Mouse (Mus musculus) liver, embryonic 14 days (tissue): ENCODE data around the gene Tmprss9. TPM values are rescaled to one million over a fixed set of nuclear protein-coding genes. Genes with fewer than 3 reads are reported as not detected.

Experiments used
- polyA plus RNA-seq: library from polyadenylated mRNA; depleted of rRNA; stranded (reverse); fragments of >200 nt; gene quantifications from 2 replicates; pipeline ENCODE4 v1.2.3, GENCODE M21; 2012; rRNA removed

The Tmprss9 gene
- polyA plus RNA-seq: 0.02 and 0.05 TPM in 2 replicates

GRCm38 (mm10) chr10:80871581-80871980, at the start of gene Tmprss9:
Gene Tmprss9 (plus strand): TSS chr10:80871848.

GRCm38 (mm10) chr10:80826151-80827062, 45.2 kb upstream of the Tmprss9 start, which contains the start of gene Oaz1:
Gene Oaz1 (plus strand): TSS chr10:80826656.

GRCm38 (mm10) chr10:80843931-80844547, 27.6 kb upstream of the Tmprss9 start, which contains the start of gene Lingo3:
Gene Lingo3 (minus strand): TSS chr10:80844039.

GRCm38 (mm10) chr10:80854913-80855748, 16.5 kb upstream of the Tmprss9 start, which contains the start of the genes Lsm7 and Sppl2b:
Gene Lsm7 (minus strand): TSS chr10:80855209.
Gene Sppl2b (plus strand): TSS chr10:80855275.

GRCm38 (mm10) chr10:80900318-80901247, 28.9 kb downstream of the Tmprss9 start, which contains the start of gene Timm13:
Gene Timm13 (minus strand): TSS chr10:80900969.

GRCm38 (mm10) chr10:80917779-80918434, 46.3 kb downstream of the Tmprss9 start, which contains the start of gene Lmnb2:
Gene Lmnb2 (minus strand): TSS chr10:80918245.

GRCm38 (mm10) chr10:80929299-80930226, 57.9 kb downstream of the Tmprss9 start, which contains the start of gene Gadd45b:
Gene Gadd45b (plus strand): TSS chr10:80930073.

Other genes with a start within 250 kb of the Tmprss9 start
- 45.6 and 48.1 TPM in 2 replicates for gene Csnk1g2, start 249.0 kb upstream of the Tmprss9 start, polyA plus RNA-seq
- 7.5 and 8.3 TPM in 2 replicates for gene Btbd2, start 214.8 kb upstream of the Tmprss9 start, polyA plus RNA-seq
- 49.3 and 57.7 TPM in 2 replicates for gene Mknk2, start 193.7 kb upstream of the Tmprss9 start, polyA plus RNA-seq
- gene Mob3a, start 169.9 kb upstream of the Tmprss9 start, polyA plus RNA-seq: 11.6 and 12.9 TPM in 2 replicates
- gene Izumo4, start 169.7 kb upstream of the Tmprss9 start, polyA plus RNA-seq: 8.7 and 9.9 TPM in 2 replicates
- 22.8 and 25.7 TPM in 2 replicates for gene Ap3d1, start 129.6 kb upstream of the Tmprss9 start, polyA plus RNA-seq
- gene Dot1l, start 116.6 kb upstream of the Tmprss9 start, polyA plus RNA-seq: 6.3 and 11.7 TPM in 2 replicates
- gene Sf3a2, start 73.7 kb upstream of the Tmprss9 start, polyA plus RNA-seq: 36.9 and 42.4 TPM in 2 replicates
- 44.3 and 48.4 TPM in 2 replicates for gene Plekhj1, start 73.2 kb upstream of the Tmprss9 start, polyA plus RNA-seq
- gene Amh, start 66.6 kb upstream of the Tmprss9 start, polyA plus RNA-seq: 0.31 and 0.32 TPM in 2 replicates
- gene Jsrp1, start 58.4 kb upstream of the Tmprss9 start, polyA plus RNA-seq: 0.03 and 0.50 TPM in 2 replicates
- gene Oaz1, start 45.2 kb upstream of the Tmprss9 start, polyA plus RNA-seq: 574 and 704 TPM in 2 replicates
- gene Lingo3, start 27.8 kb upstream of the Tmprss9 start, polyA plus RNA-seq: not detected in 2 replicates
- 222 and 233 TPM in 2 replicates for gene Lsm7, start 16.6 kb upstream of the Tmprss9 start, polyA plus RNA-seq
- 58.7 and 66.2 TPM in 2 replicates for gene Sppl2b, start 16.6 kb upstream of the Tmprss9 start, polyA plus RNA-seq
- gene Timm13, start 29.1 kb downstream of the Tmprss9 start, polyA plus RNA-seq: 99.7 and 111 TPM in 2 replicates
- 11.5 and 11.8 TPM in 2 replicates for gene Lmnb2, start 46.4 kb downstream of the Tmprss9 start, polyA plus RNA-seq
- 2.1 and 2.2 TPM in 2 replicates for gene Gadd45b, start 58.2 kb downstream of the Tmprss9 start, polyA plus RNA-seq
- gene Gng7, start 143.1 kb downstream of the Tmprss9 start, polyA plus RNA-seq: 0.25 and 0.29 TPM in 2 replicates
- 0.01 TPM in 1 of 2 replicates, not detected in the other for gene Diras1, start 153.8 kb downstream of the Tmprss9 start, polyA plus RNA-seq
- 3.4 and 3.8 TPM in 2 replicates for gene Slc39a3, start 165.6 kb downstream of the Tmprss9 start, polyA plus RNA-seq
- 33.9 and 37.4 TPM in 2 replicates for gene Sgta, start 188.3 kb downstream of the Tmprss9 start, polyA plus RNA-seq
- 20.2 and 21.2 TPM in 2 replicates for gene Thop1, start 198.2 kb downstream of the Tmprss9 start, polyA plus RNA-seq
- gene Creb3l3, start 227.0 kb downstream of the Tmprss9 start, polyA plus RNA-seq: 10.0 and 12.8 TPM in 2 replicates
- gene Map2k2, start 234.1 kb downstream of the Tmprss9 start, polyA plus RNA-seq: 48.6 and 59.6 TPM in 2 replicates